Mouse (Mus musculus): ENCODE data around the gene 4930455H04Rik. TPM values are rescaled to one million over a fixed set of nuclear protein-coding genes. Genes with fewer than 3 reads are reported as not detected.

The 4930455H04Rik gene
- not detected in 2 replicates for polyA plus RNA-seq (2012; rRNA removed)

GRCm38 (mm10) chr3:116967967-116968366 lies at the start of gene 4930455H04Rik:
Gene 4930455H04Rik, plus strand, starts transcription at chr3:116968267.
- Histone ChIP-seq H3K27me3 (ENCODE audit: control insufficient read depth, insufficient read depth, low read length) (no peaks in the 10 kb centered on the region), H3K4me3 (ENCODE audit: low read depth, low read length) (peak within 1 kb of the TSS; percentile 50), H3K36me3 (ENCODE audit: control insufficient read depth, insufficient read depth, low read length) (no peaks in the 10 kb centered on the region), H3K27ac (ENCODE audit: insufficient read depth, low read depth, low read length) (peak within 1 kb of the TSS; percentile 13; the same call in 1 of the 2 replicates), H3K4me1 (ENCODE audit: control insufficient read depth, insufficient read depth, insufficient read length, low read length) (no peaks in the 10 kb centered on the region)
- WGBS = 61% methylated on average over 4 of the region's 4 CpGs
- no peak for TF ChIP-seq CTCF (IDR thresholded peaks at IDR 0.05; ENCODE audit: extremely low read depth, insufficient read length, insufficient replicate concordance, low read depth, low read length)
- TF ChIP-seq POLR2A (IDR thresholded peaks at IDR 0.05; ENCODE audit: low read depth, low read length) = no peak

GRCm38 (mm10) chr3:116921535-116921934 lies 46.5 kb upstream of the 4930455H04Rik start:
- no peaks in the 10 kb centered on the region; the same call in 1 of the 2 replicates for H3K27me3 ChIP-seq (ENCODE audit: control insufficient read depth, insufficient read depth, low read length)
- TF ChIP-seq CTCF (IDR thresholded peaks at IDR 0.05; ENCODE audit: extremely low read depth, insufficient read length, insufficient replicate concordance, low read depth, low read length) (no peak), POLR2A (IDR thresholded peaks at IDR 0.05; ENCODE audit: low read depth, low read length) (no peak)
- H3K4me3 ChIP-seq (ENCODE audit: low read depth, low read length) = no peak overlapping the region
- H3K27ac ChIP-seq (ENCODE audit: insufficient read depth, low read depth, low read length) = no peak overlapping the region
- H3K4me1 ChIP-seq (ENCODE audit: control insufficient read depth, insufficient read depth, insufficient read length, low read length) = no peaks in the 10 kb centered on the region
- no peaks in the 10 kb centered on the region for H3K36me3 ChIP-seq (ENCODE audit: control insufficient read depth, insufficient read depth, low read length)
- WGBS = 84% methylated on average over 3 of the region's 3 CpGs

- Histone ChIP-seq H3K4me1 (ENCODE audit: control insufficient read depth, insufficient read depth, insufficient read length, low read length) (no peaks in the 10 kb centered on the region), H3K27ac (ENCODE audit: insufficient read depth, low read depth, low read length) (no peak overlapping the region), H3K27me3 (ENCODE audit: control insufficient read depth, insufficient read depth, low read length) (no peaks in the 10 kb centered on the region; the same call in 1 of the 2 replicates), H3K36me3 (ENCODE audit: control insufficient read depth, insufficient read depth, low read length) (no peaks in the 10 kb centered on the region), H3K4me3 (ENCODE audit: low read depth, low read length) (no peak overlapping the region)
- 56% methylated on average over 12 of the region's 12 CpGs for WGBS
- TF ChIP-seq POLR2A (IDR thresholded peaks at IDR 0.05; ENCODE audit: low read depth, low read length) (no peak), CTCF (IDR thresholded peaks at IDR 0.05; ENCODE audit: extremely low read depth, insufficient read length, insufficient replicate concordance, low read depth, low read length) (no peak)
Measured at GRCm38 (mm10) chr3:116923042-116923441, 45.0 kb upstream of the 4930455H04Rik start.

GRCm38 (mm10) chr3:116928994-116929393 lies 39.1 kb upstream of the 4930455H04Rik start:
- no peak overlapping the region for H3K4me3 ChIP-seq (ENCODE audit: low read depth, low read length)
- 83% methylated on average over 4 of the region's 4 CpGs for WGBS
- TF ChIP-seq CTCF (IDR thresholded peaks at IDR 0.05; ENCODE audit: extremely low read depth, insufficient read length, insufficient replicate concordance, low read depth, low read length) (no peak), POLR2A (IDR thresholded peaks at IDR 0.05; ENCODE audit: low read depth, low read length) (no peak)
- H3K4me1 ChIP-seq (ENCODE audit: control insufficient read depth, insufficient read depth, insufficient read length, low read length) = no peaks in the 10 kb centered on the region
- H3K27me3 ChIP-seq (ENCODE audit: control insufficient read depth, insufficient read depth, low read length) = no peaks in the 10 kb centered on the region
- no peak overlapping the region for H3K27ac ChIP-seq (ENCODE audit: insufficient read depth, low read depth, low read length)
- H3K36me3 ChIP-seq (ENCODE audit: control insufficient read depth, insufficient read depth, low read length) = no peaks in the 10 kb centered on the region

- no peaks in the 10 kb centered on the region for H3K4me1 ChIP-seq (ENCODE audit: control insufficient read depth, insufficient read depth, insufficient read length, low read length)
- 63% methylated on average over 1 of the region's 1 CpGs for WGBS
- TF ChIP-seq POLR2A (IDR thresholded peaks at IDR 0.05; ENCODE audit: low read depth, low read length) (no peak), CTCF (IDR thresholded peaks at IDR 0.05; ENCODE audit: extremely low read depth, insufficient read length, insufficient replicate concordance, low read depth, low read length) (no peak)
Measured at GRCm38 (mm10) chr3:116933158-116933557, 34.9 kb upstream of the 4930455H04Rik start.

GRCm38 (mm10) chr3:116936934-116937691 lies 31.0 kb upstream of the 4930455H04Rik start:
- Histone ChIP-seq H3K27ac (ENCODE audit: insufficient read depth, low read depth, low read length) (no peak overlapping the region), H3K27me3 (ENCODE audit: control insufficient read depth, insufficient read depth, low read length) (no peaks in the 10 kb centered on the region), H3K4me3 (ENCODE audit: low read depth, low read length) (no peak overlapping the region), H3K36me3 (ENCODE audit: control insufficient read depth, insufficient read depth, low read length) (no peaks in the 10 kb centered on the region), H3K4me1 (ENCODE audit: control insufficient read depth, insufficient read depth, insufficient read length, low read length) (no peaks in the 10 kb centered on the region)
- TF ChIP-seq CTCF (IDR thresholded peaks at IDR 0.05; ENCODE audit: extremely low read depth, insufficient read length, insufficient replicate concordance, low read depth, low read length) (no peak), POLR2A (IDR thresholded peaks at IDR 0.05; ENCODE audit: low read depth, low read length) (no peak)
- 70% methylated on average over 4 of the region's 4 CpGs for WGBS

More at GRCm38 (mm10) chr3:116933158-116933557, 34.9 kb upstream of the 4930455H04Rik start:
- no peak overlapping the region for H3K27ac ChIP-seq (ENCODE audit: insufficient read depth, low read depth, low read length)
- no peaks in the 10 kb centered on the region for H3K36me3 ChIP-seq (ENCODE audit: control insufficient read depth, insufficient read depth, low read length)
- H3K27me3 ChIP-seq (ENCODE audit: control insufficient read depth, insufficient read depth, low read length) = no peaks in the 10 kb centered on the region
- H3K4me3 ChIP-seq (ENCODE audit: low read depth, low read length) = no peak overlapping the region

- Histone ChIP-seq H3K36me3 (ENCODE audit: control insufficient read depth, insufficient read depth, low read length) (no peaks in the 10 kb centered on the region), H3K4me1 (ENCODE audit: control insufficient read depth, insufficient read depth, insufficient read length, low read length) (no peaks in the 10 kb centered on the region), H3K27ac (ENCODE audit: insufficient read depth, low read depth, low read length) (no peak overlapping the region), H3K27me3 (ENCODE audit: control insufficient read depth, insufficient read depth, low read length) (no peaks in the 10 kb centered on the region), H3K4me3 (ENCODE audit: low read depth, low read length) (no peak overlapping the region)
- TF ChIP-seq CTCF (IDR thresholded peaks at IDR 0.05; ENCODE audit: extremely low read depth, insufficient read length, insufficient replicate concordance, low read depth, low read length) (no peak), POLR2A (IDR thresholded peaks at IDR 0.05; ENCODE audit: low read depth, low read length) (no peak)
- whole genome bisulfite sequencing = 71% methylated on average over 10 of the region's 10 CpGs
Measured at GRCm38 (mm10) chr3:116940804-116941558, 27.1 kb upstream of the 4930455H04Rik start.
